Mouse (Mus musculus): ENCODE results near the gene Osbpl9. TPM values are rescaled to one million over a fixed set of nuclear protein-coding genes. Genes with fewer than 3 reads are reported as not detected.

Gene Osbpl9
- polyA plus RNA-seq, 1 experiment: 133 TPM

DNA sequence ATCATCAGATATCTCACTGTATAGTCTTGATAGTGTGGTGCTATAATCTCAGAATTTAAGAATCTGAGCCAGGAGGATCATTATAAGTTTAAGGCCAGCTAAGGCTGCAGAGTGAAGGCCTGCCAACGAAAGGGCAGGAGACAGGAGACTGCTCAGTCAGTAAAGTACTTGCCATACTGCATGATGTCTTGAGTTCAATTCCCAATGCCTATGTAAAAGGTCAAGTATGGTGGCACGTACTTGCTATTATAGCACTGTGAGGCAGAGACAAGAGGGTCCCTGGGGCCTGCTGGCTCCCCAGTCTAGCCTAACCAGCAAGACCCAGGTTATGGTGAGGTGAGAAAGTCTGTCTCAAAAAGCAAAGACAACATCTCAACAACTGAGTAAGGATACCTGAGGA, 32.1 kb upstream of the Osbpl9 start, which contains the start of gene Calr4:
TSS of gene Calr4 (plus strand) at position 301 of the 400 bp plus-strand sequence.
- Histone ChIP-seq H3K4me1 (ENCODE audit: control insufficient read depth, insufficient read depth, low read length) (peaks cover 4% of the 10 kb centered on the region; the same call in 1 of the 2 replicates), H3K4me3 (ENCODE audit: insufficient read depth, low read length) (no peak within 1 kb of the TSS), H3K27ac (ENCODE audit: insufficient read depth, low read depth, low read length) (no peak within 1 kb of the TSS)
- TF ChIP-seq POLR2A (IDR thresholded peaks at IDR 0.05; ENCODE audit: borderline replicate concordance, low read depth, low read length): no peak
- no peak for TF ChIP-seq CTCF (IDR thresholded peaks at IDR 0.05; ENCODE audit: low read depth, low read length)

DNA sequence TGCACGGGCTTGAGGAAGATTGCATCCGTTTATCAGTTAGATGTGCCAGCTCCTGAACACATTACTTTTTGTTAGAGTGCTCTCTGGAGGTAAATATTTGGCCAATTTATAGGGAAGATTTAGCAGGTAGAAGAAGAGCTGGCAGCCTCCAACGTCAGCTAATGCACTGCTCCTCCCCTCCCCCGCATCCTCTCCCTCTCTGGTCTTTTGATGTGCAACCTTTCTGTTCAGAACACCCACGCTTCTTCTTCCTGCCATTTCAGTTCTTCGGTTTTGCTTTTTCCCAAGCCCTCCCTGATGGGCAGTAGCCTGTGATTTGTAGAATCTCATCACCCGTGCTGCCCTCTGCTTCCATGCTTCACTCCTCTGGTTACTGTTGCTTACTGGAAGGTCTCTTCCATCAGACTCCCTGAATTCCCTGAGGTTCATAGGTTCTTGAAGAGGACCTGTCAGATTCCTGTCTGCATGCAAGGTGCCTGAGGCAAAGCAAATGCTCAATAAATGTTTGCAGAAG, 27.8 kb upstream of the Osbpl9 start:
- TF ChIP-seq POLR2A (IDR thresholded peaks at IDR 0.05; ENCODE audit: borderline replicate concordance, low read depth, low read length) (no peak), CTCF (IDR thresholded peaks at IDR 0.05; ENCODE audit: low read depth, low read length) (no peak)
- Histone ChIP-seq H3K4me3 (ENCODE audit: insufficient read depth, low read length) (no peak overlapping the region), H3K27ac (ENCODE audit: insufficient read depth, low read depth, low read length) (no peak overlapping the region), H3K4me1 (ENCODE audit: control insufficient read depth, insufficient read depth, low read length) (peaks cover 5% of the 10 kb centered on the region)

DNA sequence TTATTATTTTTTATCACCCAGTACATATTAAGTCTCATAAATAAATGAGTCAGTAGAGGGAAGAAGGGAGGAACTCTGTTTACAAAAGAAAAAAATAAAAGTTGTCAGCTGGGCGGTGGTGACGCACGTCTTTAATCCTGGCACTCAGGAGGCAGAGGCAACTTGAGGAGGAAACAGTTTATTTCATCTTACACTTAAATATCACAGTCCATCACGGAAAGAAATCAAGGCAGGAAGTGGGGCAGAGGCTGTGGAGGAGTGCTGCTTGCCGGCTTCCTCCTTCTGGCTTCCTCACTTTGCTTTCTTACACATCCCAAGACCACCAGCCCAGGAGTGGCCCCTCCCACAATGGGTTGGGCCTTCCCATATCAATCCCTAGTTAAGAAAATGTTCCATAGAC, 24.0 kb upstream of the Osbpl9 start:
- H3K4me3 ChIP-seq (ENCODE audit: insufficient read depth, low read length): no peak overlapping the region
- TF ChIP-seq CTCF (IDR thresholded peaks at IDR 0.05; ENCODE audit: low read depth, low read length): no peak
- TF ChIP-seq POLR2A (IDR thresholded peaks at IDR 0.05; ENCODE audit: borderline replicate concordance, low read depth, low read length): no peak

DNA sequence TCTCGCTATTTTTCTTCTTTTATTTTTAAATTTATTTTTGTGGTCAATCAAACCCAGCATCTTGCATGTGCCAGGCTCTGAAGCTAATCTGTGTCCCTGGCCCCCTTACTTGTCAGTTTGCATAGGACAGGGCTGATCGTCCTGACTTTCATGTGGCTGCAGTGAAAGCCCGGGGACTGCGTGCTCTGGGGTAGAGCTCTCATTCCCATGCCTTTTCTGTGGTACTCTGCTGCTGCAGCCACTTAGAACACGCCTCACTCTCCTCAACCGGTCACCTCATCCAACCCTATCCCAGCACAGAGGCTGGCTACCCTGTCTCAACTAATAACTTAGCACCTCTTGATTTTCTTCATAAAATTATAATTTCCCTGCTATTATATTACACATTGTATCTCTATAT, 23.5 kb upstream of the Osbpl9 start:
- H3K4me1 ChIP-seq (ENCODE audit: control insufficient read depth, insufficient read depth, low read length): peaks cover 4% of the 10 kb centered on the region
- no peak overlapping the region for H3K27ac ChIP-seq (ENCODE audit: insufficient read depth, low read depth, low read length)
- no peak for TF ChIP-seq CTCF (IDR thresholded peaks at IDR 0.05; ENCODE audit: low read depth, low read length)
- TF ChIP-seq POLR2A (IDR thresholded peaks at IDR 0.05; ENCODE audit: borderline replicate concordance, low read depth, low read length): no peak
- H3K4me3 ChIP-seq (ENCODE audit: insufficient read depth, low read length): no peak overlapping the region

More for the DNA sequence above, 24.0 kb upstream of the Osbpl9 start:
- H3K27ac ChIP-seq (ENCODE audit: insufficient read depth, low read depth, low read length): no peak overlapping the region
- H3K4me1 ChIP-seq (ENCODE audit: control insufficient read depth, insufficient read depth, low read length): peaks cover 4% of the 10 kb centered on the region

DNA sequence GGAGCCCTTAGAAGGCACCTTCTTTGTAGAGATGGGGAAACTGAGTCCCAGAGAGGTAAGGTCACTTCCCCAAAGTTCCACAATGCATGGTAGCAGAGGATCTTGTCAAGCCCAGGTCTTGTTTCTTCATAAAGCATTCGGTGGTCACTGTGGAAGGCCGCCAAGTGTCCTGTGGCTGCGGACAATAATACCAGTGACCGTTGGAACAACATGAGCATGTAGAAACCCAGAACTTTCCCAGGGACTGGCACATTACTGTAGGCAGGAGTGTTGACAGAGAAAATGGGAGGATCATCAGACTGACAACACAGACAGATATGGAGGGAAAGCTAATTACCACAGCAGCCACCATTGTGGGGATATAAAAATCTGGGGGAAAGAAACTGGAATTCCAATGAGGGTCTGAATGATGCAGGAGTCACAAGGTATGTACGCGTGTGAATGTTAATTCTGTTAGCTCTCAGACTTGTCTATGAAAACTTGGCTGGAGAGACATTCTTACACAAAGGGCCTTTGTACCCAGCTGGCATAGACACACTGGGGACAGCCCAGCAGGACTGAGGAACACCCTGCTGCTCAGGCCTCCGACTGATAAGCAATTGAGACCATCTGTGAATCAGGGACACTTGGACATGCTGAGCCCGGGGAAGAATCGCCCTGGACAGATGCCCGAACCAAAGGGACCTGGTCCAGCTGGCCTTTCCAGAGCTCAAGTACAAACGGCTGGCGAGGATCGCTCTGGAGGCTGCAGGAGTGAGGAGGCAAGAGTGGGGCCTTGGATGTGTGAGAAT, 22.9 kb upstream of the Osbpl9 start:
- no peak overlapping the region for H3K27ac ChIP-seq (ENCODE audit: insufficient read depth, low read depth, low read length)

DNA sequence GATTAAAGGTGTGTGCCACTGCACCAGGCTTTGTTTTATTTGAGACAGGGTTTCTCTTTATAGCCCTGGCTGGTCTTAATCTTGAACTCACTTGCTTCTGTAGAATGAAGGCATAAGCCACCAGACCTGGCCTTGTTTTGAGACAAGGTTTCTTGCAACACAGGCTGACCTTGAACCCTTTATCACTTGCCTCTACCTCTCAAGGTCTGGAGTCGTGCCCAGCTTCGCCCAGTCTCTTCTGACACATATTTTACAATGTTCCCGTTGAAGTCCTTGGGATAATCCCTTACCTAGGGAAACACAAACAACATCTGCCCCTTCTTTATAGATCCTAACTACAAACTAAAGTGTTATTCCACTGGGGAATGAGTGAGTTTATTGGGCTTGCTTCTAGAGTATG, 19.9 kb upstream of the Osbpl9 start:
- H3K4me3 ChIP-seq (ENCODE audit: insufficient read depth, low read length): no peak overlapping the region
- H3K4me1 ChIP-seq (ENCODE audit: control insufficient read depth, insufficient read depth, low read length): peaks cover 4% of the 10 kb centered on the region
- no peak overlapping the region for H3K27ac ChIP-seq (ENCODE audit: insufficient read depth, low read depth, low read length)
- TF ChIP-seq CTCF (IDR thresholded peaks at IDR 0.05; ENCODE audit: low read depth, low read length): no peak
- no peak for TF ChIP-seq POLR2A (IDR thresholded peaks at IDR 0.05; ENCODE audit: borderline replicate concordance, low read depth, low read length)

More for the DNA sequence above, 22.9 kb upstream of the Osbpl9 start:
- no peak overlapping the region for H3K4me3 ChIP-seq (ENCODE audit: insufficient read depth, low read length)
- peaks cover 4% of the 10 kb centered on the region for H3K4me1 ChIP-seq (ENCODE audit: control insufficient read depth, insufficient read depth, low read length)
- TF ChIP-seq POLR2A (IDR thresholded peaks at IDR 0.05; ENCODE audit: borderline replicate concordance, low read depth, low read length) (no peak), CTCF (IDR thresholded peaks at IDR 0.05; ENCODE audit: low read depth, low read length) (no peak)

DNA sequence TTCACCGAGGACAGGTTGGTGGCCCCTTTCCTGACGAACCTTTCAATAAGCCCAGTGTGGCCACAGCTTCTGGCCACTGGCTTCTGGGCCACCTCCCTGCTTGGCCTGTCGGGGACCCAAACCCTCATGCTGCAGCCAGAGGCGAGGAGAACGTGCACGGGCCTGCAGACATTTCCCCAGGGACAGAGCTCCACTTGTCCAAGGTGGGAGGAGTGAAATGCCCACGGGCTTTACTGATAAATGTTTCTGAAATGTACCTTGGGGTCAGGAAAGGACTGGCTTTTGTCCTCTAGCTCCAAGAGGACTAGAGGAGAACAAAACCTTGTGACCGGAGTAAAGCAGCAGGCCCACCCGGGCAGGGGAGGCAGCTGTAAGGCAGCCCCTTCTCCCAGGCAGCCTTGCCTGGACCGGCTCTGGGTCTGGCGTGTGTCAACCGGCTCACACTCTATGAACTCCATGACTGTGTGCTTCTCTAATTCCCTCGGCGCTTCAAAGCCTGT, 18.4 kb upstream of the Osbpl9 start:
- Histone ChIP-seq H3K4me3 (ENCODE audit: insufficient read depth, low read length) (no peak overlapping the region), H3K4me1 (ENCODE audit: control insufficient read depth, insufficient read depth, low read length) (peaks cover under 1% of the 10 kb centered on the region), H3K27ac (ENCODE audit: insufficient read depth, low read depth, low read length) (no peak overlapping the region)
- TF ChIP-seq CTCF (IDR thresholded peaks at IDR 0.05; ENCODE audit: low read depth, low read length): no peak
- no peak for TF ChIP-seq POLR2A (IDR thresholded peaks at IDR 0.05; ENCODE audit: borderline replicate concordance, low read depth, low read length)

DNA sequence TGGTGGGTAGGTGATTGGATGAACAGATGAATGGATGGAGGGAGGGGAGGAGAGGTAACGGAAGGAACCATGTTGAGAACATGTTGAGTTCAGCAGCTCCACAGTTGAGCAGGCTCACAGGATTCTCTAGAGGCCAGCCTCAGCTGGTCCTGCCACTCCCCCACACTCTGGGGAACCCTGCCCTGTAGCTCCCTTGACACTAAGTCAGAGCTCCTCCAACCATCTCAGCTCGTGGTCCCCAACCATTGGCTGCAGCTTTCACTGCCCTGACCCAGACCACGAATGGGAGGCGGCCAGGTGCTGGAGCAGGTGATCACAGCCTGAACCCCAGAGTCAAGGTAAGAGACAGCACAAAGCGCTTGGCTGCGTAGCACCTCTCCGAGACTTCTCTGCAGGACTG, 15.9 kb upstream of the Osbpl9 start:
- Histone ChIP-seq H3K4me1 (ENCODE audit: control insufficient read depth, insufficient read depth, low read length) (peaks cover 14% of the 10 kb centered on the region), H3K4me3 (ENCODE audit: insufficient read depth, low read length) (no peak overlapping the region), H3K27ac (ENCODE audit: insufficient read depth, low read depth, low read length) (no peak overlapping the region)
- no peak for TF ChIP-seq POLR2A (IDR thresholded peaks at IDR 0.05; ENCODE audit: borderline replicate concordance, low read depth, low read length)
- TF ChIP-seq CTCF (IDR thresholded peaks at IDR 0.05; ENCODE audit: low read depth, low read length): no peak

DNA sequence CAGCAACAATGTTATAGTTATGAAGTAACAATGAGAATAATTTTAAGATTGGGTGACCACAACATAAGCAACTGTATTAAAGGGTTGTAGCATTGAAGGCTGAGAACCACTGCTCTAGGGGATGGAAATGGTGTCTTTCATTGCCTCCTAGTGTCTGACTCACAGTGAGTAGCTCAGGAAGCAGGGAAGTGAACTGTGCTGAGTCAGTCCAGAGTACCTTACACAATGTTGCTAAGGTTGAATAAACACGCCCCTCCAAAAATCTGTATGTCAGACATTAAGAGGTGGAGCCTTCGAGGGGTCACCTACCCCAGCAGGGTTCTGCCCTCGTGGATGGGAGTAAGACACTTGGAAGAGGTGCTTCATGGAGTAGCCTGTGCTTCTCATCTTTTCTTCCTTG, 11.9 kb upstream of the Osbpl9 start:
- no peak overlapping the region for H3K27ac ChIP-seq (ENCODE audit: insufficient read depth, low read depth, low read length)
- H3K4me3 ChIP-seq (ENCODE audit: insufficient read depth, low read length): no peak overlapping the region
- H3K4me1 ChIP-seq (ENCODE audit: control insufficient read depth, insufficient read depth, low read length): peaks cover 36% of the 10 kb centered on the region
- TF ChIP-seq CTCF (IDR thresholded peaks at IDR 0.05; ENCODE audit: low read depth, low read length) (no peak), POLR2A (IDR thresholded peaks at IDR 0.05; ENCODE audit: borderline replicate concordance, low read depth, low read length) (no peak)

DNA sequence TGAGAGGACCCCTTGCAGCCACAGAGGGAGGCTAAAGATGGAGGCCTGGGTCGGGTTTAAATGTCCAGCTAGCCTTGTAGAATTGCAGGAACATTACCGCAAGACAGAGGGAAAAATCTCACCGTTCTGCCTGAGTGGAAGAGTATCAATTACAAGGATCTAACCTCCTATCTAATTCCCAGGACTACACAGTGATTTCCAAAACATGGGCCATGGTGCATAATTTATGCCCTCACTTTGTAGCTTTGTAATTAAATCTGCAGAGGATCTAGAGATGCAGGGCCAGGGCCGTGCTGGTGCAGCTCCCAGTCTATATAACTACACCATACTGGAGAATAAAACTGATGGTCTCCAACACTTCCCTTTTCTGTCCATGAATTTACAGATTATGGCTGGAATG, 8.8 kb upstream of the Osbpl9 start:
- H3K4me1 ChIP-seq (ENCODE audit: control insufficient read depth, insufficient read depth, low read length): peaks cover 59% of the 10 kb centered on the region
- H3K4me3 ChIP-seq (ENCODE audit: insufficient read depth, low read length): no peak overlapping the region
- TF ChIP-seq CTCF (IDR thresholded peaks at IDR 0.05; ENCODE audit: low read depth, low read length) (no peak), POLR2A (IDR thresholded peaks at IDR 0.05; ENCODE audit: borderline replicate concordance, low read depth, low read length) (no peak)
- H3K27ac ChIP-seq (ENCODE audit: insufficient read depth, low read depth, low read length): peak overlapping the region; percentile 31; the same call in 1 of the 2 replicates

All from bone marrow macrophage, adult 2 months (primary cell).